Mouse (Mus musculus): Measurements from ENCODE around the gene Gm20661. TPM values are rescaled to one million over a fixed set of nuclear protein-coding genes. Genes with fewer than 3 reads are reported as not detected.

Gene Gm20661
- polyA plus RNA-seq, 1 experiment from 2014 or later, result 2.8 TPM

Other genes starting within 250 kb of the Gm20661 start
- 123 and 147 TPM in 2 replicates for gene Rbm5, start 212.1 kb upstream of the Gm20661 start, polyA plus RNA-seq (2015; fragmentation: Nextera tagmentation; extraction: Ambion mirVana)
- gene Rbm6, start 109.8 kb upstream of the Gm20661 start, polyA plus RNA-seq (2015; fragmentation: Nextera tagmentation; extraction: Ambion mirVana), result 43.2 and 48.0 TPM in 2 replicates
- 8.5 and 9.8 TPM in 2 replicates for gene Mon1a, start 94.9 kb upstream of the Gm20661 start, polyA plus RNA-seq (2015; fragmentation: Nextera tagmentation; extraction: Ambion mirVana)
- 2.1 and 4.1 TPM in 2 replicates for gene Mst1r, start 76.2 kb upstream of the Gm20661 start, polyA plus RNA-seq (2015; fragmentation: Nextera tagmentation; extraction: Ambion mirVana)
- gene Actl11, start 54.6 kb upstream of the Gm20661 start, polyA plus RNA-seq (2015; fragmentation: Nextera tagmentation; extraction: Ambion mirVana), result not detected in 2 replicates
- gene Camkv, start 47.4 kb upstream of the Gm20661 start, polyA plus RNA-seq (2015; fragmentation: Nextera tagmentation; extraction: Ambion mirVana), result 0.20 and 0.77 TPM in 2 replicates
- 10.1 and 13.0 TPM in 2 replicates for gene Traip, start 32.9 kb upstream of the Gm20661 start, polyA plus RNA-seq (2015; fragmentation: Nextera tagmentation; extraction: Ambion mirVana)
- 22.6 and 32.8 TPM in 2 replicates for gene Uba7, start 7.6 kb upstream of the Gm20661 start, polyA plus RNA-seq (2015; fragmentation: Nextera tagmentation; extraction: Ambion mirVana)
- 35.7 and 46.9 TPM in 2 replicates for gene Inka1, start 2.8 kb downstream of the Gm20661 start, polyA plus RNA-seq (2015; fragmentation: Nextera tagmentation; extraction: Ambion mirVana)
- 5.1 and 6.1 TPM in 2 replicates for gene Cdhr4, start 9.4 kb downstream of the Gm20661 start, polyA plus RNA-seq (2015; fragmentation: Nextera tagmentation; extraction: Ambion mirVana)
- 0.19 and 0.65 TPM in 2 replicates for gene Gm20662, start 13.3 kb downstream of the Gm20661 start, polyA plus RNA-seq (2015; fragmentation: Nextera tagmentation; extraction: Ambion mirVana)
- gene Ip6k1, start 19.4 kb downstream of the Gm20661 start, polyA plus RNA-seq (2015; fragmentation: Nextera tagmentation; extraction: Ambion mirVana), result 34.5 and 42.9 TPM in 2 replicates
- gene Gmppb, start 66.2 kb downstream of the Gm20661 start, polyA plus RNA-seq (2015; fragmentation: Nextera tagmentation; extraction: Ambion mirVana), result 18.3 and 23.8 TPM in 2 replicates
- gene Amigo3, start 70.1 kb downstream of the Gm20661 start, polyA plus RNA-seq (2015; fragmentation: Nextera tagmentation; extraction: Ambion mirVana), result 1.5 and 2.3 TPM in 2 replicates
- 0.81 TPM in 1 of 2 replicates, not detected in the other for gene Mst1, start 97.4 kb downstream of the Gm20661 start, polyA plus RNA-seq (2015; fragmentation: Nextera tagmentation; extraction: Ambion mirVana)
- 29.8 and 33.3 TPM in 2 replicates for gene Rnf123, start 100.3 kb downstream of the Gm20661 start, polyA plus RNA-seq (2015; fragmentation: Nextera tagmentation; extraction: Ambion mirVana)
- 46.4 and 65.9 TPM in 2 replicates for gene Apeh, start 111.5 kb downstream of the Gm20661 start, polyA plus RNA-seq (2015; fragmentation: Nextera tagmentation; extraction: Ambion mirVana)
- gene Bsn, start 207.3 kb downstream of the Gm20661 start, polyA plus RNA-seq (2015; fragmentation: Nextera tagmentation; extraction: Ambion mirVana), result 0.13 and 0.84 TPM in 2 replicates

Measured in heart, embryonic 15.5 days (tissue).